Mouse (Mus musculus): ENCODE results near the gene Krt28.

The Krt28 gene

DNA sequence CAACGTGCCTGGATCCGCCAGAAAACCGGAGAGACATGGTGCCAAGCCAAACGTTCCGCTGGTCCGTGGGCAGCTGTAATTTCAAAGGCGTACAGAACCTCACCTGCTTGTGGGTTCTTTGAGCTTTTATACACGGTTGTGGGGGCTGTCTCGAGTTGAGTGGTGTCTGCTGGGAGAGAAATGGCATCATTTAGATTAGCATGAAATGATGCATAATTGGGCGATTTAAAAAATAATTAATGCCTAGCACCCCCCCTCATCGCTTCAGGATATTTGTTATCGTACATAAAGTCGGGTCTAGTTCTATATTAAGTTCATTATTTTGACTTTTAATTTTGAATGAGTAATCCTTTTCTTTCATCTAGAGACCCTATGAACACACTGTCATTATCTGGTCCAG is at the start of gene Krt28:
Gene Krt28 (minus strand): TSS at position 101 of the 400 bp plus-strand sequence.
- DNase-seq (ENCODE audit: low read depth, low spot score): no peak

DNA sequence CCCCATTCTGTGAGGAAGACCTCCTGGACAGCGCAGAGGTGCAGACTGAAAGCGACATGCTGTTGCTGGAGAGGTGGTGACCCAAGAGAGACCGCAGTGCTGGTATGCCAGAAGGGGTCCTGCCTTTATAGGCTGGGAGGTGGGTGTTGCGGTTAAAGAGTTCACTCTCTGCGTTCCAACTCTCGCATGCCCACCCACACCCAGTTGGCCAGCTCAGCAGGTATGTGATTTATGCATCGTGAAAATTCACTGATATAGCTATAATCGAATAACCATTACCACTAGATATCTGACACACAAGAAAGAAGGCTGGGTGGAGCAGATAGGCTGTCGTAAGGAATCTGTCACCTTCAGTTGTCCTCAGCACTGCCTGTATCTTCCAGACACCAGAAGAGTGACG is 47.5 kb upstream of the Krt28 start, which contains the start of gene Krt12:
Gene Krt12 (minus strand): TSS at position 101 of the 400 bp plus-strand sequence.
- no peak for DNase-seq (ENCODE audit: low read depth, low spot score)

DNA sequence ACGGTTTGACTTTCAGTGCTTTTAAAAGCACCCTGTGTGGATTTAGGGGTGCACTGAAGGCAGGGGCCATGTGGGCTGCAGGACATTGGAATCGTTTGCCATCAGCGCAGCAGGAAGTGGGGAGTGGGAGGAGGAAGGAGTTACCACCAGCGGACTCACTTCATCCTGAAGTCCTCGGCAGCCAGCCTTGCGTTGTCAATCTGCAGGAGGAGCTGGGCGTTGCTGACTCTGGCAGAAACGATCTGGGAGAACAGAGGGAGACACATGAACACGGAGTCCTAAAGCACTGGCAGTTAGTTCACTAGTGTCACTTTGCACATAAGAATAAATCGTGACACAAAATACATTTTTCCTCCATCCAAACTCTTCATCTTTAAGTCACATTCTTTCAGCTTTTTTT is 45.9 kb upstream of the Krt28 start:
- no peak for DNase-seq (ENCODE audit: low read depth, low spot score)

GRCm38 (mm10) chr11:99417819-99418218 is 43.1 kb upstream of the Krt28 start:
- DNase-seq (ENCODE audit: low read depth, low spot score): no peak

DNA sequence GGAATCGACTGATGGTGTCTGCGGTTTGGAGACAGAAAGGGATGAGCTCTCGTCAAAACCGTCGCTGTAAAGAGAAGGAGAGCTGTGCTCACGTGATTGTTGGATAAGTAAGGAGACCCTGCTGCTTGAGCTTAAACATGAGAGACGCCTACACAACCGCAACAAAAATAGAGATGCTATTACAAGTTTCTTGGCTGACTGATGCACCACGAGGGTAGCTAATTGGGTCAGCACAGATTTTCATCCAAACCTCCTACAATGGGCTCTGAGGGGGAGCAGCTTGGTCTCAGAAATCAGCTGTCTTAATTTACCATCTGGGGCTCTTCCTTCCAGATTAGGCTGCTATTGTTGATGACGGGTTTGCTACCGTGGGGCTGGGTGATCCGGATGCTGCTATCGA is 42.2 kb upstream of the Krt28 start:
- DNase-seq (ENCODE audit: low read depth, low spot score): peak; percentile 93

DNA sequence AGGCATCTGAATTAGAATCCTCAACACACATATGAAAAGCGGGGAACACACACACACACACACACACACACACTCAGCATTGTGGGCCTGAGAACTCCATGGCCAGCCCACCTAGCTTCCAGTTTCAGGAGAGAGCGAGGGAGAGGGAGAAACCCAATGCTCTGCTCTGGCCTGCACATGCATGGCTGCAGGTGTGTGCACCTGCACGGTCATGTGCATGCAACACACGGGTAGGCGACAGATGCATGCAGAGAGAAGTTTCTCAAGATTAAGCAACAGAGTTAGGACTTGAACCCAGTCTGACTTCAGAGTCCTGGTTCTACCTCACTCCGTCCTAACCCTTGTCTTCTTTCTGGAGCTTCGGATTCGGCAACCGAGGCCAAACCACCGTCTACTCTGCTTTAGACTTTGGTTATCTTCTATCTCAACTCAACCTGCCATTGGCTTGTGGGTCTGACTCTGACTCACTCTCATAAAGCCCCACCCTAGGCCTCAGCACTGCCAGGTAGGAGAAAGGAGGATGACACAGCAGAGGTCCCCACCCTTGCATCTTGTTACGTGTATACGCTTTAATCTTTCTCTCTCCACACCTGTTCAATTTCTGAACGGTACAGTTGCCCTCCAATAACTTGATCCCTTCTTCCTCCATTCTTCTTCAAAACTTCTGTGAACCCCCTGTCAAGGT is 39.9 kb upstream of the Krt28 start:
- no peak for DNase-seq (ENCODE audit: low read depth, low spot score)

DNA sequence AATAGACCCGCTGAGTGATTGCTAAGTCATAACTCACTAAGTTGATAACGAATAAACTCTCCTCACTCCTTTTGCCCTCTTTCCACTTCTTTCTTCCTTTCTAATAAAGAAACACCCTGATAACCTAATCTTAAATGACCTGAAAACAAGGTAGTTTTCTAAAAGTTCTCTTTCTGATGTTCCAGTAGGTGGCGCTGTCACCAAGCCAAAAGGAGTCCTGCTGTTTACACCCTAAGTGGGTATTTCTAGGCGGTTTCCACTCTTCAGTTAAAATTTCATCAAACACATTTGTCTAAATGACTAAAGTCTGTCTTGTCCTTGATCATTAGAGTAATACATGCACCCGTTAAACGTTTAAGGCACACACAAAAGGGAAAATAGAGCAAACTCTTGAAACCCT is 38.5 kb upstream of the Krt28 start:
- DNase-seq (ENCODE audit: low read depth, low spot score): no peak

- DNase-seq (ENCODE audit: low read depth, low spot score): no peak
Observed at GRCm38 (mm10) chr11:99406186-99406585, 31.5 kb upstream of the Krt28 start.

GRCm38 (mm10) chr11:99399956-99400549 is 25.4 kb upstream of the Krt28 start:
- no peak for DNase-seq (ENCODE audit: low read depth, low spot score)

GRCm38 (mm10) chr11:99398832-99399231 is 24.1 kb upstream of the Krt28 start:
- DNase-seq (ENCODE audit: low read depth, low spot score): no peak

- no peak for DNase-seq (ENCODE audit: low read depth, low spot score)
Observed at GRCm38 (mm10) chr11:99398084-99398483, 23.4 kb upstream of the Krt28 start.

- no peak for DNase-seq (ENCODE audit: low read depth, low spot score)
Observed at GRCm38 (mm10) chr11:99396661-99397060, 22.0 kb upstream of the Krt28 start.

GRCm38 (mm10) chr11:99396034-99396433 is 21.3 kb upstream of the Krt28 start:
- DNase-seq (ENCODE audit: low read depth, low spot score): no peak

DNA sequence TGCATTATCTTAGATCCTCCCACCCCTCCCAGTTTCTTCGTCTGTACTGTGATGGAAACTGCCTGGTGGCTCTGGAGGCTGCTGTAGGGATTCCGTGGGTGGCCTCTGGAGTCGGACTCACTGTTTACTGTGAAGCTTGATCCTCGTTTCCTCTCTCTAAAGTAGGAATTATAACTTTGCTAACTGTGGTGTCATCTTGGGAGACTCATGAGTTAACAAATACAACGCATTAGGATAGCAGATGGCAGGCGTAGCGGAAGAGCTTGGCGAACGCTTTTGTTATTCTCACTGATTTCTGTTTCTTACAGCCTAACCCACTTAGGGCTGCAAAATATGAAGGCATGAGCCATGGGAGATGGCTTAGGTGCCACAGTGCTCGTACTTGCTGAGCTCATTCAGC is 17.8 kb upstream of the Krt28 start:
- peak; percentile 78 for DNase-seq (ENCODE audit: low read depth, low spot score)

- no peak for DNase-seq (ENCODE audit: low read depth, low spot score)
Observed at GRCm38 (mm10) chr11:99391375-99391774, 16.7 kb upstream of the Krt28 start.

DNA sequence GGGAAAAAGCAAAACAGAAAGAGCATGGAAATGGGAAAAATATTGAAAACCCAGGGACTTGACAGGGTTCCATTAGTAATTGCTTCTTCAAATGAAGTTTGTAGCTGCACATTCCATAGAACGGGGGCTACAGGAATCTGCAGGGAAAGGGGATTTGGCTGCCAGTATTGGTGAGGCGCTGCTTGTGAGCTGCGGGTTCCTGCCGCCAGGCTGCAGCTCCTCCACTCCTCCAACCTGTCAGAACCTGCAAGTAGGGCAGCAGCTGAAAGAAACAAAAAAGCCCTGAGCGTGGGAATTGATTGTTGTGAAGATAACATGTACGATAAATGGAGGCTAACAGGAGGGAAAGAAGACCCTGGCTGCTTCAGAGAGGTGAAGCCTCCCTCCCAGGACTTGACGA is 16.2 kb upstream of the Krt28 start:
- DNase-seq (ENCODE audit: low read depth, low spot score): no peak

DNA sequence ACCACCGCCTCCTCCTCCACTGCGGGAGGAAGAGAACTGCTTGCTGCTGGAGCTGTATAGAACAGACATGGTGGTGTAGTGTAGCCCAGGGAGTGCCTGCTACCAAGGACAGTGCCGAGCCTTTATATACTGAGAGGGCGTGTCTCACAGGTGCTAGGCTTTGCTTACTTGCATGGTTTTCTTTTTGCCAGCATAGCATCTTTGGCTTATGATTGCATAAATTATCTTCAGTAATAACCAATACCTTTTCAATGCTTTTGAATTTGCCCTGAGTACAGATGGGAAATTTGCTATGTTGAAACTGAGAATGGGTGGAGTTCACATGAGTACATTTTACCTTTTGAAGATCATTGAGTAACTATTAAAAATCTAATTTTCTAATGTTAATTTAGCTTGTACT is 14.6 kb upstream of the Krt28 start, which contains the start of gene Krt10:
Gene Krt10 (minus strand): TSS at position 101 of the 400 bp plus-strand sequence.
- no peak for DNase-seq (ENCODE audit: low read depth, low spot score)

DNA sequence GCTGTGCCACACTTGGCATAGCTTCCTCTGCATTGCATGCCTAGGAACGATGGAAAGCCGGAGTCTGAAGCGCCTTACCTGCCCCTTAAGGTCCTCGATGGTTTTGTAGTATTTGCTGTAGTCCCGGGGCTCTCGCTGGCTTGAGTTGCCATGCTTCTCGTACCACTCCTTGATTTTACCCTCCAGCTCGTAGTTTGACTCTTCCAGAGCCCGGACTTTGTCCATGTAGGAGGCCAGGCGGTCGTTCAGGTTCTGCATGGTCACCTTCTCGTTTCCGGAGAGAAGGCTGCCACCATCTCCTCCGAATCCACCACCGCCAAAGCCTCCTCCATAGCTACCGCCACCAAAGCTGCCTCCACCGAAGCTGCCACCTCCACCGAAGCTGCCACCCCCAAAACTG is 14.0 kb upstream of the Krt28 start:
- DNase-seq (ENCODE audit: low read depth, low spot score): no peak

DNA sequence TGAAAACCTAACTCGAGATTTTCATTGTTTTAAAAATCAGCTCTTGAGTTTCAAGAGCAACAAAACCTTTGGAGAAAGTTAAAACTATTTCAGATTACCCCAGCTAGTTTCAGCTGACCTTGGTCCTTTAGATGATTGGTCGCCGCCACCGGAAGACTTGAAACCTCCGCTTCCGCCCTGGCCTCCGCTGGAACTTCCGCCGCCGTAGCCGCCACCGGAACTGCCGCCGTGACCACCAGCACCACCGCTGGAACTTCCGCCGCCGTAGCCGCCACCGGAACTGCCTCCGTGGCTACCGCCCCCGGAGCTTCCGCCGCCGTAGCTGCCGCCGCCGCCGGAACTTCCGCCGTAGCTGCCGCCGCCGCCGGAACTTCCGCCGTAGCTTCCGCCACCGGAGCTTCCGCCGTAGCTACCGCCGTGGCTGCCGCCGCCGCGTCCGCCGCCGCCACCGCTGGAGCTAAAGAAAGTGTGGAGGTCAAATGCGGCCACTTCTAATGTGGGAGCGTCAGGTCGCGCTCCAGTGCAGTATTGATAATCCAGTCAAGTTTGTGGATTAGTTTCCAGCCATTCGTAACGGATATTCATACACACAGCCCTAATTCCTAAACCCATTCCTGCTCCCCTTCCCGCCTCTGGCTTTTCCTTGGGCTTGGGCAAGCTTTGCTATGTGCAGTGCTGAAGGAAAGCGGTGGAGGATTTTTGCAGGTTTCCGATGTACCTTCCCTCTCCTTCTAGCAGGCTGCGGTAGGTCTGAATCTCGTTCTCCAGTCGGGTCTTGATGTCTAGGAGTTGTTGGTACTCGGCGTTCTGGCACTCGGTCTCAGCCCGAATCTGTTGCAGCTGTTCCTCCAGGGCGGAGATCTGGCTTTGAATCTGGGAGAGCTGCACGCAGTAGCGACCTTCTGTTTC is 11.4 kb upstream of the Krt28 start:
- peak; percentile 83 for DNase-seq (ENCODE audit: low read depth, low spot score)

DNA sequence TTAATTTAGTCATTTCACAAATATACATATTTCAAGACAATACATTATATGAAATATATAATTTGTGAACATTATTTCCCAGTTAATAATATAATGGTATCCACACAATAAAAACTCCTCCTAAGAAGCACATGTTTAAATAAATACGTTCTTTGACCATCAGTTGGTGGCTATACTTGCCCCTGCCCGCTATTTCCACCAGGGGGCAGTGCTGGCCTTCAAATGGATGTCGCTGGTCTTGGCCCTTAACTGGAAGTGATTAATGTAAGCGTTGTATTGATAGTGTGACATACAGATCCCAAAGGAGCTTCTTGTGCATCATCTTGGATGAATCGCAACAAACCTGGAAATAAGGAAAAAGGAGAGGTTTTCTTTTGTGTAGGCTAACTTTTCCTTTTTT is 4.9 kb upstream of the Krt28 start:
- DNase-seq (ENCODE audit: low read depth, low spot score): no peak

DNA sequence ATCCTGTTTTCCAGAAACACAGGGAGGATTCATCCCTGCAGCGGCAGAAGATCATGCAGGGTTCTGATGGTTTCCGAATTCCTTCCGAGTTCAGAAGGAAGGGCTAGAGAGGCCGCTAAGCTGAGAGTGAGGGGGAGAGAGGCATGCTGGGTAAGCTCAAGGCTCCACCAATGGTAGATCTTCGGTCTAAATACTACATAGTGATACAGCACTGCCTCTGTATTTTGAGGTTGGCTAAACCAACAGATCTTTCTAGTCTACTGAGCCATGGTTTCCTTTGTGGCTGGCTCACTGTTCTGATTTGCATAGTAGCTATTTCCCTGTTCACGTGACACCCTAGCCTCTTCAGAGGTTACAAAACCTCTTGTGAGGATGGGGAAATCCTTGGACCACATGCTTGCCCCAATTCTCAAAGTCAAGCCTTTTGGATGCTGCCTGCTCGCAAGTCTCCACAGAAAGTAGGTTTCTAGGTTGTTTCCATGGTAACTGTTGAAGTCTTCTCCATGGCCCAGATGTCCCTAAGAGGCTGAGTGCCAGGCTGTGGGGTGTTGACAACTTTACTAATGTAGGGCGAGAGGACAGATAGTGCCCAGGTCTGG is 4.8 kb downstream of the Krt28 start:
- peak; percentile 64 for DNase-seq (ENCODE audit: low read depth, low spot score)

GRCm38 (mm10) chr11:99369229-99369628 is 5.5 kb downstream of the Krt28 start:
- DNase-seq (ENCODE audit: low read depth, low spot score): no peak
